Mouse (Mus musculus) kidney, adult 2 months (tissue): ENCODE measurements at regions not wholly inside any gene's neighbourhood (a gene's known extent, or its start where the extent isn't known, plus 50 kb on each side); places are given as distances from the start of the nearest gene placed in this dataset.

ENCODE experiments used
- CTCF ChIP-seq: fragments of 200-500 bp; conservative IDR thresholded peaks from 2 replicates; pipeline ENCODE4 v1.5.1; 2011; ENCODE audit warnings: low read depth, mild to moderate bottlenecking, control low read depth, low read length, moderate library complexity, mixed read lengths; ENCODE audit not compliant: insufficient read depth, insufficient read length
- POLR2A ChIP-seq: fragments of 200-500 bp; IDR thresholded peaks from one replicate; pipeline ENCODE4 v1.6.1; 2011; ENCODE audit warnings: low read depth, low read length, control low read depth

GRCm38 (mm10) chr2:50365221-50365620 is 68.6 kb upstream of the Mmadhc start:
- TF ChIP-seq CTCF (no peak), POLR2A (no peak)
